11 mouse cellular contexts compared by ENCODE assay signal in the genomic region with DNA sequence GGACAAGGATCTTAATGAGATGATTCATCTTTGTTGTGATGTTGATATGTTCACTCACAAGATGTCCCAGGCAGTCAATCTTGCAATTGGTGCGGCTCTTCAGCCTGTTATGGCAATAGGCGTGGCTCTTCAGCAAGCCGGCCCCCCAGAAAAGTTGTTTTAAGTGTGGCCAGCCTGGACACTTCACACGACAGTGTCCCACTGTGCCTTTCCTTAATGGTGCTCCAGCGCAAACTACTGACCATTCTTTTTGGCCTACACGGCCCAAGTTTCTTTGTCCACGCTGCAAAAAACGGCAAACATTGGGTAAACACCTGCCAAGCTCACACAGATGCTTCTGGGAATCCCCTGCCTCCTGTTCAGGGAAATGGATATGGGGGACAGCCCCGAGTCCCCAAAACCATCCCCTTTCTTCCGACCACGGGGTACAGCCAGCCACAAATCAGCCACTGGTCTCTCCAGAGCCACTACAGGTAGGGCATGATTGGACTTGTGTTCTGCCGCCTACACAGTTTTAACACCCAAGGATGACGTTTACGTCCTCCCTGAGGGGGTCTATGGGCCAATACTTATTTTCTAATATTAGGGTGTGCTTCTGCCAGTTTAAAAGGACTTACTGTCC.
"Had no signal": no experiment of that assay in that cellular context is flagged by ENCODE, and none has a peak within 500 bp of the region (broad histone marks: within the 10 kb centered on the region; RNA-seq: fewer than 3 reads in every experiment).

No protein-coding gene starts in this region.

- ATAC-seq: liver, postnatal 0 days; midbrain, embryonic 13.5 days; midbrain, embryonic 16.5 days had no signal

- H3K4me3 ChIP-seq: midbrain, embryonic 10.5 days; midbrain, embryonic 13.5 days had no signal

- H3K9ac ChIP-seq: limb, embryonic 12.5 days; limb, embryonic 15.5 days; liver, embryonic 14.5 days; liver, postnatal 0 days; midbrain, embryonic 13.5 days had no signal

- H3K36me3 ChIP-seq: limb, embryonic 12.5 days; limb, embryonic 15.5 days; midbrain, embryonic 10.5 days; midbrain, embryonic 13.5 days had no signal

- H3K4me2 ChIP-seq: midbrain, embryonic 13.5 days had no signal

- H3K4me1 ChIP-seq: limb, embryonic 12.5 days; midbrain, embryonic 10.5 days; midbrain, embryonic 13.5 days had no signal

- H3K27me3 ChIP-seq: limb, embryonic 12.5 days; limb, embryonic 15.5 days; midbrain, embryonic 13.5 days had no signal

- H3K27ac ChIP-seq: kidney, postnatal 0 days; left cerebral cortex, adult 2 months; limb, embryonic 12.5 days; limb, embryonic 15.5 days; liver, embryonic 14.5 days; macrophage; midbrain, embryonic 10.5 days; midbrain, embryonic 13.5 days; stomach, postnatal 0 days had no signal

- H3K9me3 ChIP-seq: limb, embryonic 12.5 days; limb, embryonic 15.5 days had no signal
